In genomic region chr2:131491707-131492595, GRCm38 (mm10) we compare ENCODE assay signal across 8 mouse cellular contexts. TPM values are rescaled to one million over a fixed set of nuclear protein-coding genes. Genes with fewer than 3 reads are reported as not detected.
DNase-seq lines count a peak whose midpoint lies in the region; ATAC-seq and TF ChIP-seq lines count a peak whose summit lies in the region.

No protein-coding gene starts in this region.

- DNase-seq in Patski (ENCODE audit: low read depth, low spot score) = no peak
- DNase-seq in cerebellum, adult 8-10 months = peak; percentile 79
- peak; percentile 61 for DNase-seq in forelimb bud, embryonic 11.5 days (ENCODE audit: low read depth, low spot score)
- DNase-seq in hindbrain, embryonic 10.5 days (ENCODE audit: low spot score) = peak; percentile 76
- DNase-seq in layer of hippocampus, postnatal 14 days (ENCODE audit: low spot score in 2 of 2) = peak; percentile 73 to 83
- peak; percentile 87 to 93 for DNase-seq in lung, postnatal 4 days
- DNase-seq in retina, postnatal 7 days (ENCODE audit: low read depth, low spot score) = peak; percentile 52
- peak; percentile 73 to 76 for DNase-seq in urinary bladder, adult 18-20 months (ENCODE audit: low spot score in 2 of 2)

- peak overlapping the region; percentile 94 for H3K27ac ChIP-seq in hindbrain, embryonic 10.5 days

- POLR2A ChIA-PET in Patski (lab: Charles Lee) = interaction anchor here (3.7 kb wide), 1 partner anchor 12 kb away, joined by 18 read pairs; no protein-coding TSS in a partner anchor

- peak; percentile 85 for ATAC-seq in Patski

- in situ Hi-C loops in Patski (cut with MboI; ENCODE audit: low pct_unique_long_range_greater_than_20kb) = no loop called here

- no peaks in the 10 kb centered on the region for H3K27me3 ChIP-seq in Patski
- H3K27me3 ChIP-seq in hindbrain, embryonic 10.5 days (ENCODE audit: insufficient read depth, poor library complexity, severe bottlenecking) = peaks cover 19% of the 10 kb centered on the region; the same call in 1 of the 2 replicates

- under 1% methylated on average over 101 of the region's 102 CpGs for WGBS in hindbrain, embryonic 10.5 days

- CTCF ChIA-PET in Patski (lab: Charles Lee) = no interaction called here

- no peaks in the 10 kb centered on the region for H3K9me3 ChIP-seq in hindbrain, embryonic 10.5 days

- peaks cover 32% of the 10 kb centered on the region for H3K4me1 ChIP-seq in hindbrain, embryonic 10.5 days (replicated peaks)

- no peaks in the 10 kb centered on the region for H3K36me3 ChIP-seq in hindbrain, embryonic 10.5 days

- TF ChIP-seq CTCF in Patski (IDR thresholded peaks at IDR 0.05) = no peak

- peak overlapping the region; percentile 91 for H3K4me3 ChIP-seq in hindbrain, embryonic 10.5 days

RNA-seq across cellular contexts. Expression of gene Smox, which starts 0.7 kb away (rescaled TPM):
- 47.9 TPM for polyA plus RNA-seq in Patski (2021)
- 30.0 and 34.1 TPM in 2 replicates for polyA plus RNA-seq in hindbrain, embryonic 10.5 days (2016; fragmentation: Nextera tagmentation; extraction: Ambion mirVana)
- total RNA-seq in layer of hippocampus, postnatal 14 days (2021) = 10 to 100 TPM; 82.6 to 94.8 TPM
